Mouse (Mus musculus) cerebellum, postnatal 25 days (tissue): Measurements from ENCODE around the gene Col9a2.

Source experiments
- DNase-seq, 2 experiments: peaks; one replicate each; pipeline ENCODE4 v3.0.0; 2021; ENCODE audit warnings: mixed read lengths in 2 of 2

The Col9a2 gene

DNA sequence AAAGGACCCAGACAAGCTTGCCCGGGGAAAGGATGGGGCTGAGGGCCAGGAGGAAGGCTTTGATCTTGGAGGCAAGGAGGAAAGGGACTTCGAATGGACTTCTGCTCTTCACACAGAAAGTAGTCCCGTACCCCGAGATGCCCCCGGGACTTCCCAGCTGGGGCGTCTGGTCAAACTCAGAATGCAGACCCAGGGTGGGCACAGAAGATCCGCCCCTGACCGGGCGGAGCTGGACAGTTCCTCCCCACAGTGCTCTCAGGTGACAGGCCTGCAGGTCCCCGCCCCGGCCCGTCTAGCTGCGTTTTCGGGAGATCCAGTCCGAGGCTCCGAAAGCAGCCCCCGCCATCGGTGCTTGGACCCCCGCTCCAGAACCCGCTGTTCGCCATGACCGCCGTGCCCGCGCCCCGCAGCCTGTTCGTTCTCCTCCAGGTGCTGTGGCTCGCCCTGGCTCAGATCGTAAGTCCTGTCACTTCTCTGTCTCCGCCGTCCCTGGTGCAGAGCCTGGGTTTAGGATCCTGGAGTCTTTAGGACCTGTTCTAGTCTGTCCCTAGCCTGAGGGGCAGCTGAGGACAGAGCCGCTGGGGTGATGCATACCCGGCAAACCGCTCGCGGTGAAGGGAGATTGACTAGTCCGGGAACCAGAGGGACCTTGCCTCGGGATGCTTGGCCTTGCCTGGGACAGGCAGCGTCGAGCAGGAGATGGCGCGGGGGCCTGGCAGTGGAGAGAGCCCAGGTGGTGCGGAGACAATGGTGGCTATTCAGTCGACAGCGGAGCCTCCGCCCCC is at the start of gene Col9a2:
Gene Col9a2, plus strand, starts transcription at position 55 of the 785 bp plus-strand sequence.
- DNase-seq: peak; percentile 43 to 44

DNA sequence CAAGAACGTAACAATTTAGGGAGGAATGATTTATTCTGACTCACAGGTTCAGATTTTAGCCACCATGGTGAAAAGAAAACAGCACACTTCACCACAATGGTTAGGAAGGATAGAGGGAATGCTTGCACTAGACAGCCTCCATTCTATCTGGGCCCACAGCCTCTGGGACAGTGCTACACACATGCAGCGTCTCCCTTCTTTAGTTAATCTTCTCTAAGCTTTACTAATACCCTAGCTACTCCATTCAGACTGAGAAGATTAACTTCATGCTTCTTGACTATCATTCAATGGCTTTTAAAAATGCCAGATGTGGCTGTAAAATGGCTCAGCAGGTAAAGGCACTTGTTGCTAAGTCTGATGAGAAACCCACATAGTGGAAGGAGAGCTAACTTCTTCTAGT is 46.9 kb upstream of the Col9a2 start:
- no peak for DNase-seq

- DNase-seq: no peak
Observed at GRCm38 (mm10) chr4:120993025-120993424, 46.2 kb upstream of the Col9a2 start.

- DNase-seq: no peak
Observed at GRCm38 (mm10) chr4:120995911-120996310, 43.3 kb upstream of the Col9a2 start.

- DNase-seq: no peak
Observed at GRCm38 (mm10) chr4:121001042-121001441, 38.1 kb upstream of the Col9a2 start.

DNA sequence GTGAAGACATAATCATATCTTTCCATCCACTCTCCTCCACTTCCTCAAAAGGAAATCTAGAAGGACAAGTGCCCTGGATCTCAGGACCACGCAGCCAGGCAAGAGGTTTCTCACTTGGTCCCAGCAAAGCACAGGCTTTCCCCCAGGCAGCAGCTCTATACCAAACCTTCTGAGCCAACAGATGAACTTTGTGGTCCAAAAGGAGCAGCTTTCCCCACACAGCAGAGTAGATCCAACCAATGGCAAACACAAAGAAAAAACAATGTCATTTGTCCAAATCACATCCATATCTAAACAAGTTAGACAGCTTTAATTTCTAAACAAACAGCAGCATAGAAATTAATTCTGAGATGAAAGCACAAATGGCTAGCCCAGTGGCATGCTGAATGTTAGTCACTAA is 37.5 kb upstream of the Col9a2 start:
- no peak for DNase-seq

DNA sequence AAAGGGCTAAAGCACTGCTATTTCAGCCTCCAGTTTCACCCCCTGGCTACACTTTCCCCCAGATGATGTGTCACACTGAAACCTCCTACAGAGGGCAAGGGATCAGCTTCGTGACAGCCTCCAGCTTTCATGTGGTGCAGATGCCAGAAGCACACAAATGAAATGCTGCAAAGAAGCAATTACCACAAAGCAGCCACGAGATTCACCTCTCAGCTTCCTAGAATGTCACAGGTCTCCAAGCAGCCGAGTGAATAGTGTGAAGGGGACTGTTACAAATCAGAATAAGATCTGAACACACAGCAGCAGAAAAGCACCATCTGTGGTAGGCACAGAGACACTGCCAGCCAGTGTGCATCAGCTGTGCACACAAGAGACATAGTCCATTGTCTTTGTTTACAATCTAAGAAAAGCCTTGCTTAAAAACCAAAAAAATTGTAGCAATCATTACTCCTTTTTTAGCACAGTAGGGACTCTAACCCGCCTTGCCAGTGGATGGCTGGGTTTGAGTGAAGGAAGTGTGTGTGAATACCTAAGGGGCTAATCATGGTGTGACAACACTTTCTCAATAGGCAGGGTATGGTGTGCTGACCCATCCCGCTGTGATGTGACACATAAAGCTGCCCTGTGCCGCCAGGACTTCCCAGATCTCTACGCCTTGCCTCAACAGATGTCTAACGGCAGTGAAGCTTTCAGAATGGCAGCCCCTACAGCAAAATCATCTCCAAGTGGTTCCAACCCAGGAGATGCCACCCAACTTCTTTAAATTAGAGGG is 36.6 kb upstream of the Col9a2 start:
- DNase-seq: peak; percentile 42 to 51

GRCm38 (mm10) chr4:121003611-121004091 is 35.5 kb upstream of the Col9a2 start:
- no peak for DNase-seq

GRCm38 (mm10) chr4:121004679-121005078 is 34.5 kb upstream of the Col9a2 start:
- no peak for DNase-seq

GRCm38 (mm10) chr4:121007006-121007405 is 32.2 kb upstream of the Col9a2 start:
- no peak for DNase-seq

DNA sequence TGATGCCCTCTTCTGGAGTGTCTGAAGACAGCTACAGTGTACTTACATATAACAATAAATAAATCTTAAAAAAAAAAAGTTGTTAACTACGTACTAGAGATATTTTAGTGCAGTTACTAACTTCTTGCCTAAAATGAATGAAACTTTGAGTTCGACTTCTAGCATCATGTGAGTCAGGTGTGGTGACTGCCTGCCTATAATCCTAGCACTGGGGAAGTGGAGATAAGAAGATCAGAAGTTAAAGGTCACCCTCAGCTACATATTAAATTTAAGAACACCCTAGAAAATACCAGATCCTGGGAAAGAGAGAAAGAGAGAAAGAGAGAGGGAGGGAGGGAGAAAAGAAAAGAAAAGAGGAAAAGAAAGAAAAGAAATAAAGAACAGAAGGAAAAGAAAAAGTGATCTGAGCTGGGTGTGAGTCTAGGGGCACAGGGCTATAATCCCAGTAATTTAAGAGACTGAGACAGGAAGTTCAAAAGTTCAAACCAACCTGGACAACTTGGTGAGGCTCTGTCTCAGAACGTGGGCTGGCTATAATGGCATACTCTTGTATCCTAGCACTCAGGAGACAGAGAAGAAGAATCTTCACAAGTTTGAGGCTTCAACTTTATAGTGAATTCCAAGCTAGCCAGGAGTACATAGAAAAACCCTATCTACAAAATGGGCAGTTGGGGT is 31.0 kb upstream of the Col9a2 start:
- DNase-seq: no peak

DNA sequence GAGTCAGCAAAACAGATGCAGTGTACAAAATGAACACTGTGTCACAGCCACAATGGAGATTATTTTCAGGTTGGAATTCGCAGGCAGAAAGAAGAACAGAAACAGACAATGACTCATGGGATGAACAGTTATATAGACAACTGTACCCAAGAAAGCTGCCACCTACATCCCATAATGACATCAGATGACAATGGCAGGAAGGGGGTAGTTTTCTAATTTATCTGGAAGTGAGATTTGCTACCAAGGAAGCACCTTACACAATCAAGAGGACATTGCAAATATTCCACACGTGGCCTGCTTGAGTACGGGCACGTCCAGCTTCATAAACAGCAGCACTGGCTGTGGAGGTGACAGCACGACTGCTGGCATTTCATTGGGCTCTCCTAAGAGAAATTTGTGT is 30.0 kb upstream of the Col9a2 start:
- no peak for DNase-seq

DNA sequence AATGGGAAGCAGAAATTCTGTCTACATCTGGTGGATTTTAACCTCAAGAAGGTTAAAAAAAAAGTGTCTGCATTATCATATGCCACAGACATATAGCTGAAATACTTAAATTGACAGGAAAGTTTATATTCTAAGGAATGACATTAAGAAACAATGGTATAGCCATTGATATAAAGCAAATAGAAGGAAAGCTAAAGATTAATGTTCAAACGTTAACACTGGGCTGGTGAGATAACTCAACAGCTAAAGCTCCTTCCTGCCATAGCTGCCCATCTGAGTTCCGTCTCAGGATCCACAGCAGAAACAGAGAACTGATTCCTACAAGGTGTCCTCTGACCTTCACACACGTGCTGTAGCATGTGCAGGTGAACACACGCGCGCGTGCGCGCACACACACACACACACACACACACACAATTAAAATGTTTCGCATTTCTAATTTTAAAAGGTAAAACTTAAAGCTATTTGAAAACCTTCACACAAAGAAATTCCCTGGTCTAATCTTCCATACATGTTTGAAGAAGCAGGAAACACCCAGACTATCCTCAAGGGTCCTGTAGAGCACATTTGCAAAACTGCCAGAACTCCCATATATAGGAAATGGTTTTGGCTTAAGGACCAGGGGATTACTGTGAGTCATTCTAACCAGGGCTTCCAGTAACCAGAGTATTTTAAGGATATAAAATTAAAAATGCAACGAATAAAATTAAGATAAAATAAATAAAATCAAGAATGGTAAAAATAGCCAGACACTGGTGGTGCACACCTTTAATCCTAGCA is 28.2 kb upstream of the Col9a2 start:
- no peak for DNase-seq

GRCm38 (mm10) chr4:121014594-121015267 is 24.5 kb upstream of the Col9a2 start:
- DNase-seq: no peak

DNA sequence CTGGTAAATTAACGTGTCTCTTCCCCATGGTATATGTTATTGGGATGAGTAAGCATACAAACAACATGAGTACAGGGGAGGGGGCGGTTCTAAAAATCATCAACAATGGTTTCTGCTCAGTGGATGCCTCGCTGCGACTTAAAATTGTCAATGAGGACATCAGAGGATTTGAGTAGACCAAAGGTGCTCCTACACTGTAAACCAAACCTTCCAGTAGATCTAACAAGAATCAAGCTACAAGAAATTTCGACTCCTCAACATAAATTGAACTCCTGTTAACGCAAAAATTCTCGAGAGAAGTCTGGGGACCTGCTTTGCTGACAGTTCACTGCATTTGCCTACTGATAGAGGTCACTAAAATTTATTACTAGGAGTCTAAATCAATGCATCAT is 23.9 kb upstream of the Col9a2 start:
- DNase-seq: no peak

DNA sequence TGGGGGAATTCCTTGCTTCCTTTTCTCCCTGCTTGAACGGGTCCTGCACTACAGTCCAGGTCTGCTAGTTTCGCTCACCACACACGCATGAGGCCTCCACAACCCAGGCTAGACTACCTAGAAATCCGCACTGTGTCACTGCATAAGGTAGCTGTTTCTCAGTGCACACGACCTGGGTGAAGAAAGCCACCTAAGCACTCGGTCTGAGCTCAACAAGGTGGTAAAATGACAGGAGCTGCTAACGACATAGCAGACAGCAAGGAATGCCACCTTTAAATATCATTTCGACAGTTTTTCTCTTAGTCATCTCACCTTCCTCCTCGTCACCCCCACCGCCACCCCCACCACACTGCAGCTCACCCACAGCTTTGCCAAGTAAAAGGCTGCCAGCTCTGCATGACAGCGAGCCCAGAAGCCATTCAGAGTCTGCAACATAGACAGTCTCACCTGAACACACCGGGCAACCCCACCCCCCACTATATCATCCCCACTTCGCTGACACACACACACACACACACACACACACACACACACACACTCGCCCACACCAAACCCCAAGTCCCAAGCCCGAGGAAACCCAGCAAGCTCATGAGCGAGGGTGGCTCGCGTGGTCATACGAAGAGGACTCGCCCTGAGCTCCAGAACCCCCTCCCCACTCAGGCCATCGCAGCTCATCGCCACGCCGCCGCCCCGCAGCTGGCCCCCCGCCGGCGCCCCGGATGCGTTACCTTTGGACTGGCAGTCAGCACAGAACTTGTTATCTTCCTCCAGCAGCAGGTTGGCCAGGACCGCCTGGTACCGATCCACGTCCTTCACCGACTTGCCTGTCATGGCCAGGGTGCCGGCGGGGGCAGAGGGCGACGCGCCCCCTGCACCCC is 22.9 kb upstream of the Col9a2 start:
- peak; percentile 72 to 80 for DNase-seq

DNA sequence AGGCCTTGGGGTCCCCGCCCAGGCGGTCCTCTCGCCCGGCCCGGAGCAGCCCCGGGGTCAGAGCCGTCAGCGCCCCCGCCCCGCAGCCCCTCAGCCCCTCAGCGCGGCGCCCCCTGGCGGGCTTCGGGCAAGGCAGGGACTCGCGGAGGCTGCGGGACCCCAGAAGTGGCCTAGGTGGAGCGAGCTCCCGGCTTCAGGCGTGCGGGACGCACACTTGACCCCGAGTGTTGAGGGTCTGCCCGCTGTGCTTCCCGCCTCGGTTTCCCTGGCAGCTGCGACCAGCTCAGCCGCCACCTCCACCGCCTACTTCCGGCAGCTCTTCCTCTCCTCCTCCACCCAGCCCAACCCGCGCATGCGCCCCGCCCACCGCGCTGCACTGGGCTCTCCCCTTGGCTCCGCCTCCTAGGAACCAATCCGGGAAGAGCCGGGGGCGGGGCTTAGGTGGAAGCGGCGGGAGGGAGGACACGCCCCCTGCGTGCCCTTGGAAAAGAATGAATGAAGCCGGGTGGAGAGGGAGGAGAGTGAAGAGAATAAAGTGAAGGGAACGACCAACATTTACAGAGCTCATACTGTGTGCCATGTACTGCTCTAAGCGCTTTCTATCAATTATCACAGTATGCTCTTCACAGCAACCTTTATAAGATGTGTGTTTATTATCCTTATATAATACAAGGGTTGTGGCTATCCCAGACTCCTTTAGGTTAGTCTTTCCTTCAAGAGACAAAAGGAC is 22.1 kb upstream of the Col9a2 start, which contains the start of gene Smap2:
Gene Smap2, minus strand, starts transcription at position 320 of the 730 bp plus-strand sequence.
- peak; percentile 98 to 100 for DNase-seq

DNA sequence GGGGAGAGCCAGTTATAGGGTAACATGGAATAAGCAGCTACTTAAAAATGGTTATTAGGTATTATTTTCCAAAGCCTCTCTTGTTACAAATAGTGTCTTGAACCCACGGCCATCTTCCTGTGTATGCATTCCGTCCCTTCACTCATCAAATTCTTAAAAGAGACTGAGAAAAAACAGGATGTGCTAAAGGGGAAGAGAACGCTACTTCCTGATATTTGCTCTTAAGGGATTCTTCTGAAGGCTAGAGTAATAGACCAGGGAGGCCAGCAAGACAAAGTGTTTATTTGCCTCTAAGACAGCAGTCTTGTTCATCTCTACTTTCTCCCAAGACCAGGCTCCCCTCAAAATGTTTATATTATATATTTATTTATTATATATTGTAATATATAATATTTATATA is 20.9 kb upstream of the Col9a2 start:
- no peak for DNase-seq

- peak in 1 of 2 experiments; percentile 19 for DNase-seq
Observed at GRCm38 (mm10) chr4:121020040-121020790, 19.0 kb upstream of the Col9a2 start.
